In genomic region chr6:34316854-34317771, GRCm38 (mm10) we compare ENCODE assay signal across 7 mouse cellular contexts. TPM values are rescaled to one million over a fixed set of nuclear protein-coding genes. Genes with fewer than 3 reads are reported as not detected.
DNase-seq lines count a peak whose midpoint lies in the region; ATAC-seq lines count a peak whose summit lies in the region.

Akr1b3 (minus strand) TSS chr6:34317478.

- H3K27me3 ChIP-seq in intestine, embryonic 16.5 days (replicated peaks; ENCODE audit: control insufficient read depth, insufficient read depth, low read length) = no peaks in the 10 kb centered on the region
- no peaks in the 10 kb centered on the region for H3K27me3 ChIP-seq in midbrain, embryonic 11.5 days (ENCODE audit: control insufficient read depth, insufficient read depth, low read length)

- DNase-seq in adrenal gland, adult 8-10 months = peak; percentile 93
- DNase-seq in embryo, embryonic 9.5 days (ENCODE audit: extremely low spot score) = peak; percentile 88
- DNase-seq in gastrocnemius, postnatal 4 days (ENCODE audit: low spot score in 2 of 2) = peak; percentile 74 to 89
- DNase-seq in left cerebral cortex, postnatal 36 days (ENCODE audit: low spot score in 2 of 2) = peak; percentile 85 to 88
- DNase-seq in midbrain, embryonic 11.5 days (ENCODE audit: low spot score, missing footprints) = peak; percentile 97
- peak; percentile 96 for DNase-seq in skeletal muscle tissue, adult 2 months (ENCODE audit: low read depth, low spot score)

- H3K9ac ChIP-seq in intestine, embryonic 16.5 days (ENCODE audit: low read depth, low read length) = peak within 1 kb of the TSS; percentile 79
- peak within 1 kb of the TSS; percentile 76 for H3K9ac ChIP-seq in midbrain, embryonic 11.5 days (ENCODE audit: low read length)

- H3K27ac ChIP-seq in intestine, embryonic 16.5 days (ENCODE audit: low read length) = peak within 1 kb of the TSS; percentile 40; the same call in 1 of the 2 replicates
- no peak within 1 kb of the TSS for H3K27ac ChIP-seq in midbrain, embryonic 11.5 days (ENCODE audit: low read depth, low read length)

- ATAC-seq in intestine, embryonic 16.5 days = peak; percentile 99
- ATAC-seq in midbrain, embryonic 11.5 days (ENCODE audit: low FRiP score) = peak; percentile 99

- no peaks in the 10 kb centered on the region for H3K36me3 ChIP-seq in intestine, embryonic 16.5 days (ENCODE audit: control insufficient read depth, insufficient read depth, low read length)
- H3K36me3 ChIP-seq in midbrain, embryonic 11.5 days (ENCODE audit: control insufficient read depth, insufficient read depth, low read length) = no peaks in the 10 kb centered on the region

- intact Hi-C loops in left cerebral cortex, postnatal 36 days (cut with DNase I) = no loop called here

- no peaks in the 10 kb centered on the region for H3K9me3 ChIP-seq in intestine, embryonic 16.5 days (ENCODE audit: control insufficient read depth, low read length)
- no peaks in the 10 kb centered on the region for H3K9me3 ChIP-seq in midbrain, embryonic 11.5 days (ENCODE audit: control insufficient read depth, low read length)

- H3K4me3 ChIP-seq in intestine, embryonic 16.5 days (ENCODE audit: low read length) = peak within 1 kb of the TSS; percentile 76
- H3K4me3 ChIP-seq in midbrain, embryonic 11.5 days (ENCODE audit: low read depth, low read length) = peak within 1 kb of the TSS; percentile 69

- peaks cover 7% of the 10 kb centered on the region; the same call in 1 of the 2 replicates for H3K4me1 ChIP-seq in intestine, embryonic 16.5 days (ENCODE audit: control insufficient read depth, insufficient read depth, low read length)
- H3K4me1 ChIP-seq in midbrain, embryonic 11.5 days (ENCODE audit: control insufficient read depth, insufficient read depth, low read length) = peaks cover 9% of the 10 kb centered on the region

- 1% methylated on average over 60 of the region's 60 CpGs for WGBS in intestine, embryonic 16.5 days
- 1% methylated on average over 60 of the region's 60 CpGs for WGBS in midbrain, embryonic 11.5 days

- peak within 1 kb of the TSS; percentile 74 for H3K4me2 ChIP-seq in intestine, embryonic 16.5 days (ENCODE audit: low read depth, low read length)
- H3K4me2 ChIP-seq in midbrain, embryonic 11.5 days = peak within 1 kb of the TSS; percentile 87

RNA-seq across cellular contexts. Expression of gene Akr1b3, which starts in this region (rescaled TPM):
- total RNA-seq in adrenal gland, adult 8-10 months (2022) = 100 to 1,000 TPM; 283 to 310 (median 299) TPM
- 100 to 1,000 TPM; 184 to 196 TPM for total RNA-seq in gastrocnemius, postnatal 4 days (2021)
- 110 and 125 TPM in 2 replicates for polyA plus RNA-seq in intestine, embryonic 16.5 days (2015; fragmentation: Nextera tagmentation; extraction: Ambion mirVana)
- total RNA-seq in left cerebral cortex, postnatal 36 days (2021) = 10 to 100 TPM; 42.6 to 47.6 TPM
- polyA plus RNA-seq in midbrain, embryonic 11.5 days (2014; fragmentation: Nextera tagmentation; extraction: Ambion mirVana) = 216 and 221 TPM in 2 replicates
